Mouse (Mus musculus) myocyte (in vitro differentiated cells): ENCODE measurements at regions not wholly inside any gene's neighbourhood (a gene's known extent, or its start where the extent isn't known, plus 50 kb on each side); places are given as distances from the start of the nearest gene placed in this dataset.

Experiments
- H3K27me3 ChIP-seq: one replicate; pipeline ENCODE4 v1.6.1; 2011; ENCODE audit not compliant: control insufficient read depth, insufficient read depth, insufficient read length
- H3K36me3 ChIP-seq: one replicate; pipeline ENCODE4 v1.6.1; 2011; ENCODE audit not compliant: control insufficient read depth, insufficient read depth
- H3K4me2 ChIP-seq: one replicate; pipeline ENCODE4 v1.6.1; 2011; ENCODE audit warnings: low read depth, control low read depth
- H3K4me3 ChIP-seq: one replicate; pipeline ENCODE4 v1.5.1; 2011; ENCODE audit warnings: mild to moderate bottlenecking, control low read depth, moderate library complexity
- H3K79me2 ChIP-seq: one replicate; pipeline ENCODE4 v1.6.1; 2011; ENCODE audit not compliant: control insufficient read depth, insufficient read depth
- H3ac ChIP-seq: one replicate; pipeline ENCODE4 v1.6.1; 2011; ENCODE audit not compliant: control insufficient read depth, insufficient read length
- CEBPB ChIP-seq: IDR thresholded peaks from 2 replicates; pipeline ENCODE4 v1.6.1; 2011; ENCODE audit warnings: mild to moderate bottlenecking, moderate library complexity; ENCODE audit not compliant: poor library complexity, insufficient read depth, severe bottlenecking
- E2F4 ChIP-seq: IDR thresholded peaks from one replicate; pipeline ENCODE4 v1.6.1; 2011; ENCODE audit warnings: mild to moderate bottlenecking, control low read depth, moderate library complexity; ENCODE audit not compliant: insufficient read depth
- MAX ChIP-seq: IDR thresholded peaks from one replicate; pipeline ENCODE4 v1.6.1; 2011; ENCODE audit warnings: low read depth, mild to moderate bottlenecking, control low read depth
- MYOD1 ChIP-seq, 3 experiments: IDR thresholded peaks; one replicate each; pipeline ENCODE4 v1.6.1; 2011; ENCODE audit warnings: control low read depth in 2 of 3, low read depth in 2 of 3, mild to moderate bottlenecking in 2 of 3, moderate library complexity in 1 of 3; ENCODE audit not compliant: insufficient read length in 2 of 3, control insufficient read depth in 1 of 3
- MYOG ChIP-seq, 3 experiments: IDR thresholded peaks; one replicate each; pipeline ENCODE4 v1.6.1; 2011; ENCODE audit warnings: control low read depth in 2 of 3, low read depth in 2 of 3, mild to moderate bottlenecking in 2 of 3; ENCODE audit not compliant: insufficient read length in 2 of 3, control insufficient read depth in 1 of 3, insufficient read depth in 1 of 3
- POLR2A ChIP-seq: IDR thresholded peaks from one replicate; pipeline ENCODE4 v1.6.1; 2011; ENCODE audit warnings: low read depth, mild to moderate bottlenecking, control low read depth, moderate library complexity; ENCODE audit not compliant: insufficient read length
- POLR2AphosphoS2 ChIP-seq: IDR thresholded peaks from one replicate; pipeline ENCODE4 v1.6.1; 2011; ENCODE audit warnings: low read depth, control low read depth; ENCODE audit not compliant: insufficient read length
- REST ChIP-seq: IDR thresholded peaks from one replicate; pipeline ENCODE4 v1.6.1; 2011; ENCODE audit warnings: mild to moderate bottlenecking, control low read depth, moderate library complexity; ENCODE audit not compliant: insufficient read depth, insufficient read length
- SRF ChIP-seq: IDR thresholded peaks from one replicate; pipeline ENCODE4 v1.6.1; 2011; ENCODE audit warnings: low read depth; ENCODE audit not compliant: control insufficient read depth, insufficient read length
- TCF12 ChIP-seq: IDR thresholded peaks from one replicate; pipeline ENCODE4 v1.6.1; 2011; ENCODE audit warnings: mild to moderate bottlenecking, control low read depth; ENCODE audit not compliant: poor library complexity, insufficient read depth, severe bottlenecking
- TCF3 ChIP-seq: IDR thresholded peaks from one replicate; pipeline ENCODE4 v1.6.1; 2011; ENCODE audit warnings: low read depth, control low read depth; ENCODE audit not compliant: insufficient read length
- USF1 ChIP-seq: IDR thresholded peaks from one replicate; pipeline ENCODE4 v1.6.1; 2011; ENCODE audit warnings: low read depth, mild to moderate bottlenecking, control low read depth, moderate library complexity

GRCm38 (mm10) chr4:30347552-30347951 is 1534.6 kb downstream of the Epha7 start:
- H3K79me2 ChIP-seq: no peaks in the 10 kb centered on the region
- no peak overlapping the region for H3K4me3 ChIP-seq
- no peak overlapping the region for H3ac ChIP-seq
- H3K27me3 ChIP-seq: no peaks in the 10 kb centered on the region
- TF ChIP-seq POLR2A: no peak
- TF ChIP-seq SRF: no peak
- no peak for TF ChIP-seq TCF12
- TF ChIP-seq USF1: no peak
- TF ChIP-seq E2F4: no peak
- TF ChIP-seq POLR2AphosphoS2: no peak
- TF ChIP-seq TCF3: no peak
- no peak for TF ChIP-seq REST
- no peak for TF ChIP-seq CEBPB
- TF ChIP-seq MYOD1 (IDR thresholded peaks at IDR 0.05; ENCODE audit: control insufficient read depth in 1 of 3, insufficient read length in 2 of 3, low read depth in 2 of 3): no peak
- TF ChIP-seq MYOG (IDR thresholded peaks at IDR 0.05; ENCODE audit: control insufficient read depth in 1 of 3, insufficient read depth in 1 of 3, insufficient read length in 2 of 3, low read depth in 2 of 3): no peak
- no peak for TF ChIP-seq MAX
- no peak overlapping the region for H3K4me2 ChIP-seq
- no peaks in the 10 kb centered on the region for H3K36me3 ChIP-seq
